Mouse (Mus musculus) CH12.LX (cell line): Measurements from ENCODE around the gene Bscl2. TPM values are rescaled to one million over a fixed set of nuclear protein-coding genes. Genes with fewer than 3 reads are reported as not detected.
A peak's percentile ranks its signal among the peaks of the same experiment; 100 is the strongest.
"Not testable (repeated sequence)": the region's sequence is repeated elsewhere in the genome, so short reads cannot be mapped to it uniquely, and the experiment has no call there.

Experiments used
- DNase-seq: peaks from one replicate; pipeline ENCODE4 v3.0.0-alpha.2; 2013; ENCODE audit errors: extremely low read depth
- H3K27ac ChIP-seq: 2 replicates; pipeline ENCODE4 v1.5.1; 2012; ENCODE audit warnings: low read depth, mild to moderate bottlenecking, control low read depth, moderate library complexity; ENCODE audit not compliant: insufficient read depth
- H3K27me3 ChIP-seq: replicated peaks from 2 replicates; pipeline ENCODE3; 2012; ENCODE audit warnings: inconsistent platforms
- H3K36me3 ChIP-seq, 2 experiments: replicated peaks in 1 of 2; 2 replicates each; pipeline versions ENCODE3 to v1.6.1; 2012; ENCODE audit warnings: inconsistent platforms in 1 of 2, low read length in 1 of 2, mild to moderate bottlenecking in 1 of 2, mixed read lengths in 1 of 2, moderate library complexity in 1 of 2; ENCODE audit not compliant: control insufficient read depth in 1 of 2, insufficient read depth in 1 of 2
- H3K4me1 ChIP-seq, 2 experiments: 2 replicates each; pipeline ENCODE4 v1.6.1; 2012; ENCODE audit warnings: inconsistent platforms in 1 of 2, moderate library complexity in 1 of 2; ENCODE audit not compliant: insufficient read depth in 2 of 2, control insufficient read depth in 1 of 2
- H3K4me2 ChIP-seq: 2 replicates; pipeline ENCODE4 v1.6.1; 2012; ENCODE audit warnings: low read depth, mild to moderate bottlenecking, control low read depth; ENCODE audit not compliant: poor library complexity, insufficient read depth, severe bottlenecking
- H3K4me3 ChIP-seq, 3 experiments: fragments of 150-350 bp in 1 of 3; sonication (generic) in 1 of 3; replicated peaks in 1 of 3; 2 replicates each; pipeline versions ENCODE3 to v1.5.1; 2011 to 2012; ENCODE audit warnings: low read depth in 2 of 3, low read length in 2 of 3, mild to moderate bottlenecking in 2 of 3, moderate library complexity in 2 of 3, control low read depth in 1 of 3, improper control_type of control experiment in 1 of 3, inconsistent platforms in 1 of 3, mixed read lengths in 1 of 3; ENCODE audit not compliant: poor library complexity in 1 of 3
- H3K79me2 ChIP-seq: replicated peaks from 2 replicates; pipeline ENCODE4 v1.6.1; 2012; ENCODE audit warnings: mild to moderate bottlenecking, moderate library complexity; ENCODE audit not compliant: control insufficient read depth, poor library complexity, insufficient read depth, severe bottlenecking; ENCODE audit errors: extremely low read depth
- H3K9ac ChIP-seq: 2 replicates; pipeline ENCODE4 v1.6.1; 2012; ENCODE audit warnings: low read depth, mild to moderate bottlenecking, control low read depth, moderate library complexity; ENCODE audit not compliant: insufficient read depth
- H3K9me3 ChIP-seq: replicated peaks from 2 replicates; pipeline ENCODE3; 2012; ENCODE audit warnings: low read length, inconsistent platforms, mixed read lengths
- CHD1 ChIP-seq: IDR thresholded peaks from 2 replicates; pipeline ENCODE4 v1.6.1; 2012; ENCODE audit warnings: low read depth, low read length, improper control_type of control experiment, inconsistent platforms
- CHD2 ChIP-seq: IDR thresholded peaks from 2 replicates; pipeline ENCODE4 v1.6.1; 2011; ENCODE audit warnings: low read length, improper control_type of control experiment
- ELF1 ChIP-seq: IDR thresholded peaks from 2 replicates; pipeline ENCODE4 v1.6.1; 2014; ENCODE audit warnings: low read depth, mild to moderate bottlenecking, inconsistent platforms, low read length, improper control_type of control experiment
- JUN ChIP-seq: IDR thresholded peaks from 2 replicates; pipeline ENCODE4 v1.6.1; 2011; ENCODE audit warnings: low read depth, mild to moderate bottlenecking, low read length, improper control_type of control experiment, moderate library complexity; ENCODE audit not compliant: insufficient read depth
- KAT2A ChIP-seq: IDR thresholded peaks from 2 replicates; pipeline ENCODE4 v1.6.1; 2012; ENCODE audit warnings: low read length, improper control_type of control experiment, inconsistent platforms; ENCODE audit not compliant: insufficient replicate concordance
- NELFE ChIP-seq: IDR thresholded peaks from 2 replicates; pipeline ENCODE4 v1.6.1; 2011; ENCODE audit warnings: low read depth, low read length, improper control_type of control experiment
- SIN3A ChIP-seq: IDR thresholded peaks from 2 replicates; pipeline ENCODE4 v1.6.1; 2012; ENCODE audit warnings: low read length, improper control_type of control experiment, inconsistent platforms
- ZKSCAN1 ChIP-seq: IDR thresholded peaks from 2 replicates; pipeline ENCODE4 v1.6.1; 2012; ENCODE audit warnings: low read depth, inconsistent platforms, low read length, improper control_type of control experiment, borderline replicate concordance
- ZNF384 ChIP-seq: IDR thresholded peaks from 2 replicates; pipeline ENCODE4 v1.6.1; 2012; ENCODE audit warnings: low read depth, low read length, improper control_type of control experiment, inconsistent platforms
- dilution Hi-C: fragments of 300-500 bp; cut with MboI; formaldehyde crosslinking; loops from 2 replicates; pipeline ENCODE4 v1.14.3; 2020; ENCODE audit warnings: low sequenced_read_pairs; ENCODE audit not compliant: extremely low pct_unique_long_range_greater_than_20kb, extremely low pct_ligation_motif_present
- in situ Hi-C: fragments of 300-500 bp; cut with MboI; formaldehyde crosslinking; loops from 3 replicates; pipeline ENCODE4 v1.14.3; 2019; ENCODE audit warnings: low sequenced_read_pairs, low pct_ligation_motif_present, low pct_unique_long_range_greater_than_20kb, mixed read lengths
- polyA plus RNA-seq: library from polyadenylated mRNA; unstranded; fragments of >175 nt; gene quantifications from 2 replicates; pipeline ENCODE4 v1.2.1, GENCODE M21; 2012; ENCODE audit warnings: low read depth; ENCODE audit not compliant: insufficient read length
- total RNA-seq, 2 experiments: library from RNA; depleted of rRNA; stranded (reverse); fragments of 300-350 nt in 1 of 2; fragments of >200 nt in 1 of 2; gene quantifications; 2 replicates each; pipeline ENCODE4 v1.2.3; 2012 to 2014

Gene Bscl2
- total and polyA plus RNA-seq, 3 experiments, result 30.9 to 117 (median 51.6) TPM

DNA sequence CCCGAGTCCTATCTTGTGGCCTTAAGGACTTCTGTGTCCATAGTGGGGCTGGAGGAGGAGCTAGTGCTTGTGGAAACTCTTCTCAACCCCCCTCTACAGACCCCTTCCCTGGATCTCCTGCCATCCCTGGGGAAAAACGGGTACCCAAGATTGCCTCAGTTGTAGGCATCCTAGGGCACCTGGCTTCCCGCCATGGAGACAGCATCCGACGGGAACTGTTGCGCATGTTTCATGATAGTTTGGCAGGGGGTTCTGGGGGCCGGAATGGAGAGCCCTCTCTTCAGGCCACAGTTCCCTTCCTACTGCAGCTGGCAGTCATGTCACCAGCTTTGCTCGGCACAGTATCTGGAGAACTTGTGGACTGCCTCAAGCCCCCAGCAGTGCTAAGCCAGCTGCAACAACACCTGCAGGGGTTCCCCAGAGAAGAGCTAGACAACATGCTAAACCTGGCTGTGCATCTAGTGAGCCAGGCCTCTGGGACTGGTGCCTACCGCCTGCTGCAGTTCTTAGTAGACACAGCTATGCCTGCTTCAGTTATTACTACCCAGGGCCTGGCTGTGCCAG lies 58.2 kb downstream of the Bscl2 start:
- Histone ChIP-seq H3K36me3 (peaks cover 29 to 34% of the 10 kb centered on the region in 2 experiments), H3K27ac (no peak overlapping the region), H3K27me3 (no peaks in the 10 kb centered on the region), H3K79me2 (peaks cover 60% of the 10 kb centered on the region), H3K4me1 (peaks cover 20 to 62% of the 10 kb centered on the region in 2 experiments), H3K9ac (no peak overlapping the region), H3K4me2 (peak overlapping the region; percentile 90; the same call in 1 of the 2 replicates), H3K9me3 (no peaks in the 10 kb centered on the region), H3K4me3 (no peak overlapping the region)
- dilution Hi-C loops, result no loop called here
- no peak for DNase-seq
- no peak for TF ChIP-seq KAT2A
- no peak for TF ChIP-seq ZKSCAN1
- no peak for TF ChIP-seq ZNF384
- no peak for TF ChIP-seq JUN
- in situ Hi-C loops, result loop anchor here (5.0 kb wide), 1 partner anchor 42 kb away; no protein-coding TSS in a partner anchor

DNA sequence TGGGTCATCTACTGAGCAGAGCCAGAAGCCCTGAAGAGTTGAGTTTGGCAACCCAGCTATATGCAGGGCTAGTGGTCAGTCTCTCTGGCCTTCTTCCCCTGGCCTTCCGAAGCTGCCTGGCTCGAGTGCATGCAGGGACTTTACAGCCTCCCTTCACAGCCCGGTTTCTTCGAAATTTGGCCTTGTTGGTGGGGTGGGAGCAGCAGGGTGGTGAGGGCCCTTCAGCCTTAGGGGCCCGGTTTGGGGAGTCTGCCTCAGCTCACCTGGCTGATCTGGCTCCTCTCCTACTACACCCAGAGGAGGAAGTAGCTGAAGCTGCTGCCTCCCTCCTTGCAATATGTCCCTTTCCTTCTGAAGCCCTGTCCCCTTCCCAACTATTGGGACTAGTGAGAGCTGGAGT lies 59.0 kb downstream of the Bscl2 start:
- H3K27me3 ChIP-seq, dilution Hi-C loops, H3K9me3 ChIP-seq, DNase-seq: not testable (repeated sequence)
- H3K4me1 ChIP-seq, result peaks cover 23 to 64% of the 10 kb centered on the region in 2 experiments
- peaks cover 62% of the 10 kb centered on the region for H3K79me2 ChIP-seq
- H3K4me3 ChIP-seq, result peak overlapping the region in 1 of 3 experiments; percentile 55
- H3K4me2 ChIP-seq, result peak overlapping the region; percentile 90; the same call in 1 of the 2 replicates
- peaks cover 23 to 34% of the 10 kb centered on the region in 2 experiments for H3K36me3 ChIP-seq
- in situ Hi-C loops, result loop anchor here (5.0 kb wide), 1 partner anchor 41 kb away; no protein-coding TSS in a partner anchor
- peak overlapping the region; percentile 90; the same call in 1 of the 2 replicates for H3K27ac ChIP-seq
- peak overlapping the region; percentile 71; the same call in 1 of the 2 replicates for H3K9ac ChIP-seq
- 0 out of 2 replicates have a peak, but pooled peaks have one; percentile 33 for TF ChIP-seq SIN3A

DNA sequence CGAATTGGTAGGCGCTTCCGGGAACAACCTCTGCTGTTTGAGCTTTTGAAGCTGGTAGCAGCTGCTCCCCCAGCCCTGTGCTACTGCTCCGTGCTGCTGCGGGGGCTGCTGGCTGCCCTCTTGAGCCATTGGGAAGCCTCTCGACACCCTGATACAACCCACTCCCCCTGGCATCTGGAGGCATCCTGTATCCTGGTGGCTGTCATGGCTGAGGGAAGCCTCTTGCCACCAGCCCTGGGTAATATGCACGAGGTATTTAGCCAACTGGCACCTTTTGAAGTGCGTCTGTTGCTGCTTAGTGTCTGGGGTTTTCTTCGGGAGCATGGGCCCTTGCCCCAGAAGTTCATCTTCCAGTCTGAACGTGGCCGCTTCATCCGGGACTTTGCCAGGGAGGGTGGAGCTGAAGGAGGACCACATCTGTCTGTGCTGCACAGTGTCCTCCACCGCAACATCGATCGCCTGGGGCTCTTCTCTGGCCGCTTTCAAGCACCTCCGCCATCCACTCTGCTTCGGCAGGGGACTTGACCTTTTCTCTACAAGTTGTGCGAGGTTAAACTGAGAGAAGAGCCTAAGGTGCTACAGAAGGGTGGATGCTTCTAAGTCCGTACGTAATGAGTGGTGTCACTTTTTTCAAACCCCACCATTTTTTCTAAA lies 60.1 kb downstream of the Bscl2 start:
- peak overlapping the region; percentile 44 to 82 (median 55) for H3K4me3 ChIP-seq
- H3K9ac ChIP-seq, result peak overlapping the region; percentile 71
- H3K79me2 ChIP-seq, result peaks cover 73% of the 10 kb centered on the region
- H3K27me3 ChIP-seq, H3K9me3 ChIP-seq, dilution Hi-C loops: not testable (repeated sequence)
- H3K36me3 ChIP-seq, result peaks cover 22 to 38% of the 10 kb centered on the region in 2 experiments
- peak; percentile 35 for DNase-seq
- TF ChIP-seq NELFE (peak; percentile 3; the same call in 1 of the 2 replicates), CHD2 (peak; percentile 10; the same call in 1 of the 2 replicates), CHD1 (peak; percentile 75), ELF1 (0 out of 2 replicates have a peak, but pooled peaks have one; percentile 33)
- H3K27ac ChIP-seq, result peak overlapping the region; percentile 90
- peak overlapping the region; percentile 90 for H3K4me2 ChIP-seq
- in situ Hi-C loops, result loop anchor here (5.0 kb wide), 1 partner anchor 40 kb away; no protein-coding TSS in a partner anchor
- H3K4me1 ChIP-seq, result peaks cover 27 to 68% of the 10 kb centered on the region in 2 experiments
